Mouse (Mus musculus): Measurements from ENCODE around the gene Ier3. TPM values are rescaled to one million over a fixed set of nuclear protein-coding genes. Genes with fewer than 3 reads are reported as not detected.

Ier3 gene
- polyA plus RNA-seq, 1 experiment from 2014 or later = 15.8 TPM

DNA sequence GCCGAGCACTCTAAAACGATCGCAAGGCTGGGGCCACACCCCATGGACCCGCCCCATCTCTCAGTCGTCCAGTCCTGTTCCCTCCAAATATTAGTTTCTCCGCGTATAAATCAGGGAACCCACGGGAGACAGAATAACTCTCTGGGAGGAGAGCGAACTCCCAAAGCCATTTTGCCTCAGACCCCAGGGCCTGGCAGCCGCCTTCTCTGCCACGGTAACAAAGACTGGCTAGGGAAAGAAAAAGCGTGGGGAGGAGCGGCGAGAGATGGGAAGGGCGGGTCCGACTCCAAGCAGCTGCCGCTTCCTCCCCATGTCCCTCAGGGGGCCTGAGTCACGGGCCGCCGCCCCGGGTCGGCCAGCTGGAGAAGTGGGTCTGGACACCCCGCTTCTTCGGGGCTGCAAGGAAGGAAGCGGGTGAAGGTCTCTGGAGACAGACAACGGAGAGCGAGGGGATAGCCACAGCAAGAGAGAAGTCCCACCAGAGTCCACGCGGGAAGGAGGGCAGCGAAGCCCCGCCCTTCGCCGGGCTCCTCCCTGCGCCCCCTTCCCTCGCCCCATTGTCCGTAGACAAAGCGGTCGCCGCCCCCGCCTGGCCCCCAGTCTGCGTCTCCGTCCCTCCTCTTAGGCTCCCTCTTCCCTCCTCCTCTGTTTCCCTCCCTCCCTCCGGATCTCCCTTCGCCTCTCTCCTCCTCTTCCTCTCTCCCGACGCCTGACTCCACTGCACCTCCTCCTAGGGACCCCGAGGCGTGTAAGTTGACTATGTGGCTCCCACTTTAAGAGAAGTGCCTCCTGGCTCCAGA is 44.2 kb downstream of the Ier3 start, which contains the start of gene Ppp1r18:
Gene Ppp1r18, plus strand, starts transcription at position 113 of the 800 bp plus-strand sequence.
- peak within 1 kb of the TSS; percentile 78 for H3K27ac ChIP-seq (ENCODE audit: low read length)
- H3K36me3 ChIP-seq (ENCODE audit: control insufficient read depth, insufficient read depth) = no peaks in the 10 kb centered on the region
- no peak for ATAC-seq (ENCODE audit: low read depth)
- peak within 1 kb of the TSS; percentile 57 for H3K4me3 ChIP-seq (ENCODE audit: low read depth, low read length)
- H3K27me3 ChIP-seq (ENCODE audit: control insufficient read depth, insufficient read depth, low read depth, low read length) = peaks cover 61% of the 10 kb centered on the region
- H3K9me3 ChIP-seq (replicated peaks; ENCODE audit: control insufficient read depth, low read length) = no peaks in the 10 kb centered on the region
- H3K4me1 ChIP-seq (ENCODE audit: control insufficient read depth, low read depth, low read length) = peaks cover 29% of the 10 kb centered on the region
- H3K4me2 ChIP-seq (ENCODE audit: low read depth, low read length) = peak within 1 kb of the TSS; percentile 79
- H3K9ac ChIP-seq (ENCODE audit: low read depth, low read length) = peak within 1 kb of the TSS; percentile 52
- under 1% methylated on average over 45 of the region's 48 CpGs for WGBS (ENCODE audit: insufficient replicate concordance)

DNA sequence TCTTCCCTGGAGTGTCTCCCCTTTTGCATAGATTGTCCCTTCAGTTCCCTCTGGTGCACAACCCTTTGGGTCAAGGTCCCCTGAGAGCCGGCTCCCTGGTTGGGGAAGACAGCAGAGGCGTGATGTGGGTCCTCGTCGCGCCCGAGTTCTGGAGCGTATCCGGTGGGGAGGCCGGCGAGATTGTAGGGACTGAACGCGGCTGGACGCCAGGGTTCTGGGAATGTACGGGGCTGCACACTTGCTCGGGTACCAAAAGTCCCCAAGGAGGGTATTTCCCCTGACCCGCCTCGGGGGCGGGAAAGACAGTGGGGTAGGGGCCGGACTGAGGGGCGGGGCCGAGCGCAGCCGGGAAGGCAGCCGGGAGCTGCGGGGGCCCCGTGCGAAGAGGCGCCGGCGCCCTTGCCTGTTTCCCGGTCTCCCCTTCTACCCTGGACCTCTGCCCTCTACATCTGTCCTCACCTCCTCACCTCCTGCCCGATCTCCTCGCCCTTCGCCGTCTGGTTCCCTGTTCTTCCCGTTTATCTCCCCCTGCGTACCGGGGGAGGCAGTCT is 44.9 kb downstream of the Ier3 start:
- H3K4me2 ChIP-seq (ENCODE audit: low read depth, low read length) = peak overlapping the region; percentile 79
- H3K36me3 ChIP-seq (ENCODE audit: control insufficient read depth, insufficient read depth) = peaks cover 3% of the 10 kb centered on the region; the same call in 1 of the 2 replicates
- H3K4me1 ChIP-seq (ENCODE audit: control insufficient read depth, low read depth, low read length) = peaks cover 27% of the 10 kb centered on the region
- ATAC-seq (ENCODE audit: low read depth) = peak; percentile 10; the same call in 1 of the 2 replicates
- peaks cover 2% of the 10 kb centered on the region; the same call in 1 of the 2 replicates for H3K9me3 ChIP-seq (replicated peaks; ENCODE audit: control insufficient read depth, low read length)
- peaks cover 62% of the 10 kb centered on the region for H3K27me3 ChIP-seq (ENCODE audit: control insufficient read depth, insufficient read depth, low read depth, low read length)
- H3K4me3 ChIP-seq (ENCODE audit: low read depth, low read length) = peak overlapping the region; percentile 57
- peak overlapping the region; percentile 78 for H3K27ac ChIP-seq (ENCODE audit: low read length)
- 0% methylated on average over 37 of the region's 38 CpGs for WGBS (ENCODE audit: insufficient replicate concordance)
- H3K9ac ChIP-seq (ENCODE audit: low read depth, low read length) = peak overlapping the region; percentile 52

DNA sequence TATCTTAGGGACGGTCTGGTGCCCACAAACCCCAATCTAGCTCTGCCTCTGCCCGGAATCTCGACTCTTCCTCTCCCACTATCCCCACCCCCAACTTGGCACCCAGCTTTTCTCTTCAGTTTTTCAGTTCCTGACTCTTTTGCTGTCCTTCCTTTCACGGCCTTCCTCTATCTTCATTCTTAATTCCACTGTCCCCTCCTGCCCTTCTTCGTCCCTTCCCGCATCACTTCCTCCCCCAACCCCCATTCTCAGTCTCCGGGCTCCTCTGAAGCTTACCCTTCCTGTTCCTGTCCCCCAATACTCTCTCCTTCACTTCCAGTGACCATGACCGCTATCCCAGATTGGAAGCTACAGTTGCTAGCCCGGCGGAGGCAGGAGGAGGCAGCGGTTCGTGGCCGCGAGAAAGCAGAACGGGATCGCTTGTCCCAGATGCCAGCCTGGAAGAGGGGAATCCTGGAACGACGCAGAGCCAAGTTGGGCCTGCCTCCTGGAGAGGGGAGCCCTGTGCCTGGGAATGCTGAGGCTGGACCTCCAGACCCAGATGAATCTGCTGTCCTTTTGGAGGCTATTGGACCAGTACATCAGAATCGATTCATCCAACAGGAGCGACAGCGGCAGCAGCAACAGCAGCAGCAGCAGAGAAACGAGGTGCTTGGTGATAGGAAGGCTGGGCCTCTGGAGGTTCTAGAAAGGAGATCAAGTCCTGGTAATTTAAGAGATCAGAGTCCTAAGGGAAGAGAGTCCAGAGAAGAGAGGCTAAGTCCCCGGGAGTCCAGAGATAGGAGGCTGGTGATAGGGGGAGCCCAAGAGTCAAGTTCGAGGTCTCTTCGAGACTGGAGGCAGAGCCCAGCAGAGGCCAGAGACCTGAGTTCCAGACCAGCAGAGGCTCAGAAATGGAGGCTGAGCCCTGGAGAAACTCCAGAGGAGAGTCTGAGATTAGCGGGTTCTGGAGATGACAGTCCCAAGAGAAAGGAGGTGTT is 45.7 kb downstream of the Ier3 start:
- Histone ChIP-seq H3K27me3 (ENCODE audit: control insufficient read depth, insufficient read depth, low read depth, low read length) (peaks cover 62% of the 10 kb centered on the region), H3K27ac (ENCODE audit: low read length) (peak overlapping the region; percentile 78), H3K9me3 (replicated peaks; ENCODE audit: control insufficient read depth, low read length) (peaks cover 2% of the 10 kb centered on the region; the same call in 1 of the 2 replicates), H3K4me3 (ENCODE audit: low read depth, low read length) (peak overlapping the region; percentile 57), H3K9ac (ENCODE audit: low read depth, low read length) (peak overlapping the region; percentile 52), H3K36me3 (ENCODE audit: control insufficient read depth, insufficient read depth) (peaks cover 3% of the 10 kb centered on the region; the same call in 1 of the 2 replicates), H3K4me2 (ENCODE audit: low read depth, low read length) (peak overlapping the region; percentile 79), H3K4me1 (ENCODE audit: control insufficient read depth, low read depth, low read length) (peaks cover 24% of the 10 kb centered on the region)
- ATAC-seq (ENCODE audit: low read depth) = no peak
- WGBS (ENCODE audit: insufficient replicate concordance) = 5% methylated on average over 26 of the region's 26 CpGs

DNA sequence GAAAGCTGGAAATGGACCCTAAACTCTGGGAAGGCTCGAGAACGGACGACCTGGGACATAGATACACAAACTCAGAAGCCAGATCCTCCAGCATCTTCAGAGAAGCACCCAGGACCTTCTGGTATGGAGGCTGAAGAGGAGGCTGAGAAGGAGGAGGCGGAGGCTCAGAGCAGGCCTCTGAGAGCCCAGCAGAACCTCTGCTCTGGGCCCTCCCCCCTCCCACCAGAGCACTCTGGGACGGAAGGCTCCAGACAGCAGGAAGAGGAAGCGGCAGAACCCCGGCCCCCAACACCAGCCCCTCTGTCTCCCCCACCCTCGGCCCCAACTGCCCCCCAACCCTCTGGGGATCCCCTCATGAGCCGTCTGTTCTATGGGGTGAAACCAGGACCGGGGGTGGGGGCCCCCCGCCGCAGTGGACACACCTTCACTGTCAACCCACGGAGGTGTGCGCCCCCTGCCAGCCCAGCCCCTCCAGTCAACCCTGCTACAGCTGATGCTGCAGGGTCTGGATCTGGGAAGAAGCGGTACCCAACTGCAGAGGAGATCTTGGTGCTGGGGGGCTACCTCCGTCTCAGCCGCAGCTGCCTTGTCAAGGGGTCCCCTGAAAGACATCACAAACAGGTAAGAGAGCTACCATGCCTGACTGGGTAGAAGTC is 46.8 kb downstream of the Ier3 start:
- H3K9me3 ChIP-seq (replicated peaks; ENCODE audit: control insufficient read depth, low read length) = peaks cover 2% of the 10 kb centered on the region; the same call in 1 of the 2 replicates
- 11% methylated on average over 17 of the region's 17 CpGs for WGBS (ENCODE audit: insufficient replicate concordance)
- peaks cover 28% of the 10 kb centered on the region for H3K4me1 ChIP-seq (ENCODE audit: control insufficient read depth, low read depth, low read length)
- H3K27ac ChIP-seq (ENCODE audit: low read length) = peak overlapping the region; percentile 78
- peak overlapping the region; percentile 54 for H3K9ac ChIP-seq (ENCODE audit: low read depth, low read length)
- H3K4me3 ChIP-seq (ENCODE audit: low read depth, low read length) = peak overlapping the region; percentile 57
- peaks cover 62% of the 10 kb centered on the region for H3K27me3 ChIP-seq (ENCODE audit: control insufficient read depth, insufficient read depth, low read depth, low read length)
- H3K4me2 ChIP-seq (ENCODE audit: low read depth, low read length) = peak overlapping the region; percentile 42
- ATAC-seq (ENCODE audit: low read depth) = no peak
- peaks cover 3% of the 10 kb centered on the region; the same call in 1 of the 2 replicates for H3K36me3 ChIP-seq (ENCODE audit: control insufficient read depth, insufficient read depth)

DNA sequence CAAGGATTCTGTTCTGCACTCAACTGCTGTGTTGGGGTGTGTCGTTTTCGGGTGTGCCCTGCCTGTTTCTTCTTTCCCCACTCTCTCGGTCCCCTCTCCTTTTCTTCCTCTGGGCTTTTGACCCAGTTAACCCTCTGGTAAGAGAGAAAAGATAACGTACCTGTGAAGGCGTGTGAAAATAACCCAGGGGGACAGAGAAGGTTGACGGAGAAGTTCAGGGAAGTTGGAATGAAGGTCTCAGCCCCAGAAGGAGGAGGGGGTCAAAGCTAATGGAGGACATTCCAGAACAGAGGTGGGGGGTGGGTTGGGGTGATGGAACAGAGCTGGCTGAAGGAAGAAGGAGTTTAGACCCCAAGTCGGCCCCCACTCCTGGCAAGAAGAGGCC is 47.5 kb downstream of the Ier3 start:
- no peak for ATAC-seq (ENCODE audit: low read depth)
- 3% methylated on average over 7 of the region's 7 CpGs for WGBS (ENCODE audit: insufficient replicate concordance)
- peaks cover 62% of the 10 kb centered on the region for H3K27me3 ChIP-seq (ENCODE audit: control insufficient read depth, insufficient read depth, low read depth, low read length)
- peaks cover 35% of the 10 kb centered on the region for H3K4me1 ChIP-seq (ENCODE audit: control insufficient read depth, low read depth, low read length)
- peak overlapping the region; percentile 54 for H3K9ac ChIP-seq (ENCODE audit: low read depth, low read length)
- H3K36me3 ChIP-seq (ENCODE audit: control insufficient read depth, insufficient read depth) = peaks cover 3% of the 10 kb centered on the region; the same call in 1 of the 2 replicates
- H3K4me2 ChIP-seq (ENCODE audit: low read depth, low read length) = peak overlapping the region; percentile 42
- peaks cover 2% of the 10 kb centered on the region; the same call in 1 of the 2 replicates for H3K9me3 ChIP-seq (replicated peaks; ENCODE audit: control insufficient read depth, low read length)
- peak overlapping the region; percentile 78 for H3K27ac ChIP-seq (ENCODE audit: low read length)
- peak overlapping the region; percentile 57 for H3K4me3 ChIP-seq (ENCODE audit: low read depth, low read length)

DNA sequence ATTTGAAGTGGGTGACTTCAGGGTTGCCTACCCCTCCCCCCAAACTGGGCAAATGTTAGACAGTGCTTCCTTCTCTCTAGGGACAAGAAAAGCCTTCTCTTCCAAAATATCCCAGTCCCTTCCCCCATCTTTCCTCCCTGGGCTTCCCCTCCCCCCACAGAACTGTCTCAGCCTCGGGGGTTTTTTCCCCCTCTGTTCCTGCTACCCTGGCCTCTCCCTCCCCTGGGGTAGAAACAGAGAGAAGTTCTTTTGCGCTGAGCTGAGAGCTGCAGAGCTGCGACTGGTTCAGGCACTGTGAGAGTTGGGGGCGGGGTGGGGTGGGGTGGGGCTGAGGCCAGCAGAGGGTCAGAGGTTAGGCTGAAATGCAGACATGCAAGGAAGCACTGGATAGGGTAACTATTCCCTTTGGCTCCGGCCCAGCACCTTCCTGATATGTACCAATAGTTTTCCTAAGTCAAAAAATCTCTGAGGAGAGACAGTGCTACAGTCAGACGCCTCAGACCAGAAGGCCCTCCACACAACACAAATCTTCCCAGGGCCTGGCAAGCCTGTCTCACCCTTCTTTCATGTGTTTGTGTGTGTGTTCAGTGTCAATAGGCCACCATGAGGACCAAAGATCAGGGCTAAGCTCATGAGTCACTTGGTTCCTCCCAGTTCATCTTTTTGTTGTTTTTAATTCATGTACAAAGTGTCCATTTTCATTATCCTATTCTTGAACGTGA is 48.0 kb downstream of the Ier3 start:
- Histone ChIP-seq H3K9me3 (replicated peaks; ENCODE audit: control insufficient read depth, low read length) (peaks cover 2% of the 10 kb centered on the region; the same call in 1 of the 2 replicates), H3K9ac (ENCODE audit: low read depth, low read length) (peak overlapping the region; percentile 54), H3K4me2 (ENCODE audit: low read depth, low read length) (peak overlapping the region; percentile 42), H3K4me1 (ENCODE audit: control insufficient read depth, low read depth, low read length) (peaks cover 40% of the 10 kb centered on the region), H3K27ac (ENCODE audit: low read length) (peak overlapping the region; percentile 78), H3K27me3 (ENCODE audit: control insufficient read depth, insufficient read depth, low read depth, low read length) (peaks cover 56% of the 10 kb centered on the region), H3K36me3 (ENCODE audit: control insufficient read depth, insufficient read depth) (peaks cover 3% of the 10 kb centered on the region; the same call in 1 of the 2 replicates), H3K4me3 (ENCODE audit: low read depth, low read length) (peak overlapping the region; percentile 57)
- ATAC-seq (ENCODE audit: low read depth) = peak; percentile 68
- WGBS (ENCODE audit: insufficient replicate concordance) = 8% methylated on average over 7 of the region's 7 CpGs

DNA sequence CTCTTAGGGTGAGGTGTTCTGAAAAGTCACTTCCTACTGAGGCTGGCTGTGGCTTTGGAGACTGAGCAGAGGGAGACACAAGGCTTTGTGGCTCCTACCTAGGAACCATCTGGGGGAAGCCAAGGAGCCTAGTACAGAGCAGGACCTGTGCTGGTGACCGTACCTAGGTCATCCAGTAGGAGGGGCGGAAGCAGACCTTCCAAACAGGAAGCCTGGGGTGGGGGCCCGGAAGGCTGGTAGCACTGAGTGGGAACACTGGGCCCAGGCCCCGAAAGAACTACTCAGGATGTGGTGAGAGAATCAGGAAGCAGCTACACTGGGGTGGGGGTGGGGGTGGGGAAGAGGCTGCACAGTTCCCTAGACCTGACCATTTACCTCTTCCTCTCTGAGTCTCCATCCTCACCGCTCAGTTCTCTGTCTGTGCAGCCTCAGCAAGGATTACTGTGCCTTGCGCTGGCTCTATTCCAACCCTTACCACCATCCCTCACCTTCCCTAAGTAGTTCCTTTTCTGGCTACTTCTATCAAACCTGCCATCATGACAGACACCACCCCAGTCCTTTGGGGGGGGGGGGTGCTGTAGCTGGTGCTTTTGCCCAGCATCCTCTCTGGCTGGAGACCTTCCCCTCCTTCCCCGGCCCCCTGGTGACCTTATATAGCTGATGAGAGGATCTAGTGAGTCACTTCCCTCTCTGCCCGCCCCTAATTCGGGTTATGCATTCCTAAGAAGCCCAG is 48.8 kb downstream of the Ier3 start:
- Histone ChIP-seq H3K9me3 (replicated peaks; ENCODE audit: control insufficient read depth, low read length) (peaks cover 2% of the 10 kb centered on the region; the same call in 1 of the 2 replicates), H3K9ac (ENCODE audit: low read depth, low read length) (no peak overlapping the region), H3K27ac (ENCODE audit: low read length) (peak overlapping the region; percentile 78), H3K4me1 (ENCODE audit: control insufficient read depth, low read depth, low read length) (peaks cover 39% of the 10 kb centered on the region), H3K4me2 (ENCODE audit: low read depth, low read length) (peak overlapping the region; percentile 42), H3K36me3 (ENCODE audit: control insufficient read depth, insufficient read depth) (peaks cover 3% of the 10 kb centered on the region; the same call in 1 of the 2 replicates), H3K4me3 (ENCODE audit: low read depth, low read length) (peak overlapping the region; percentile 57), H3K27me3 (ENCODE audit: control insufficient read depth, insufficient read depth, low read depth, low read length) (peaks cover 48% of the 10 kb centered on the region)
- ATAC-seq (ENCODE audit: low read depth) = peak; percentile 20
- WGBS (ENCODE audit: insufficient replicate concordance) = 19% methylated on average over 9 of the region's 9 CpGs

All from liver, embryonic 16.5 days (tissue).